Mouse (Mus musculus): ENCODE data around the gene Stk40. TPM values are rescaled to one million over a fixed set of nuclear protein-coding genes. Genes with fewer than 3 reads are reported as not detected.

Stk40 gene
- polyA plus RNA-seq, 3 experiments from 2014 or later, result 11.0 to 27.7 (median 16.5) TPM

GRCm38 (mm10) chr4:126099365-126099764 is 4.4 kb upstream of the Stk40 start:
- no peak for ATAC-seq

- no peak for ATAC-seq
These were observed 3.0 kb upstream of the Stk40 start for GRCm38 (mm10) chr4:126100764-126101163.

GRCm38 (mm10) chr4:126102061-126102841 is 1.5 kb upstream of the Stk40 start:
- ATAC-seq, result no peak

GRCm38 (mm10) chr4:126103057-126103581 is 638 bp upstream of the Stk40 start:
- ATAC-seq, result peak; percentile 66

- ATAC-seq, result no peak
These were observed 711 bp downstream of the Stk40 start for GRCm38 (mm10) chr4:126104261-126105075.

GRCm38 (mm10) chr4:126105131-126105783 is 1.5 kb downstream of the Stk40 start:
- ATAC-seq, result no peak

GRCm38 (mm10) chr4:126108061-126108740 is 4.4 kb downstream of the Stk40 start:
- ATAC-seq, result no peak

GRCm38 (mm10) chr4:126109613-126110373 is 6.0 kb downstream of the Stk40 start:
- ATAC-seq, result peak; percentile 38

GRCm38 (mm10) chr4:126110374-126111152 is 6.8 kb downstream of the Stk40 start:
- peak; percentile 86 for ATAC-seq

- peak; percentile 36 for ATAC-seq
These were observed 7.4 kb downstream of the Stk40 start for GRCm38 (mm10) chr4:126111153-126111549.

GRCm38 (mm10) chr4:126113243-126113642 is 9.5 kb downstream of the Stk40 start:
- ATAC-seq, result no peak

- peak; percentile 16 for ATAC-seq
These were observed 10.2 kb downstream of the Stk40 start for GRCm38 (mm10) chr4:126113943-126114342.

GRCm38 (mm10) chr4:126115411-126115810 is 11.7 kb downstream of the Stk40 start:
- no peak for ATAC-seq

- no peak for ATAC-seq
These were observed 12.2 kb downstream of the Stk40 start for GRCm38 (mm10) chr4:126115871-126116521.

GRCm38 (mm10) chr4:126117116-126117515 is 13.4 kb downstream of the Stk40 start:
- no peak for ATAC-seq

- no peak for ATAC-seq
These were observed 14.9 kb downstream of the Stk40 start for GRCm38 (mm10) chr4:126118651-126119050.

GRCm38 (mm10) chr4:126119051-126119450 is 15.3 kb downstream of the Stk40 start:
- no peak for ATAC-seq

GRCm38 (mm10) chr4:126120052-126120451 is 16.3 kb downstream of the Stk40 start:
- ATAC-seq, result no peak

GRCm38 (mm10) chr4:126120506-126120905 is 16.7 kb downstream of the Stk40 start:
- no peak for ATAC-seq

Data from inflammation-experienced regulatory T-cells, adult 6 months (primary cell).